Mouse (Mus musculus): ENCODE data around the gene Cntnap5c. TPM values are rescaled to one million over a fixed set of nuclear protein-coding genes. Genes with fewer than 3 reads are reported as not detected.

The Cntnap5c gene
- polyA plus RNA-seq, 1 experiment from 2014 or later: not detected

DNA sequence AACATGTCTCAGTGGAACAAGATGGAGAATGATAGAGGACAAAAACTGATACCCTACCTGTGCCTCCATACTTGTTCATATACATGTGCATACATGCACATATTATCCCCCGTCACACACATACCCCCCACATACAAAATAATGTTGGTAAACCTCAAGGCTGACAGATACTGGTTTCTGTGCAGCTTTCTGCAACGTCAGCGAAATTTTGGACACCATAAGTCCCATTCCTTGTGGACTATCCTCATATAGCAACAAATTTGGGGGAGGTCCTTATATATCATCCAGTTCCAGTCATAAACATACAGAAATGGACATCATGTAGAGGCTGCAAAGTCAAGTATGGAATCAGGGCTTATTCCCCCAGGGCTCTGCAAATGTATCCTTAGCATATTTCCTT, 338.5 kb downstream of the Cntnap5c start:
- no peaks in the 10 kb centered on the region for H3K36me3 ChIP-seq (ENCODE audit: control insufficient read depth, insufficient read depth, low read length)
- no peaks in the 10 kb centered on the region for H3K4me1 ChIP-seq (ENCODE audit: control insufficient read depth, insufficient read depth, low read length)
- H3K4me2 ChIP-seq (ENCODE audit: low read depth, low read length): no peak overlapping the region
- H3K4me3 ChIP-seq (ENCODE audit: low read length): no peak overlapping the region
- H3K9ac ChIP-seq (ENCODE audit: low read depth, low read length): no peak overlapping the region
- H3K9me3 ChIP-seq (ENCODE audit: control insufficient read depth, low read length): no peaks in the 10 kb centered on the region
- WGBS: 88% methylated on average over 3 of the region's 3 CpGs
- H3K27ac ChIP-seq (ENCODE audit: low read length): no peak overlapping the region
- ATAC-seq: no peak
- no peaks in the 10 kb centered on the region for H3K27me3 ChIP-seq (replicated peaks; ENCODE audit: control insufficient read depth, insufficient read depth, low read length)

DNA sequence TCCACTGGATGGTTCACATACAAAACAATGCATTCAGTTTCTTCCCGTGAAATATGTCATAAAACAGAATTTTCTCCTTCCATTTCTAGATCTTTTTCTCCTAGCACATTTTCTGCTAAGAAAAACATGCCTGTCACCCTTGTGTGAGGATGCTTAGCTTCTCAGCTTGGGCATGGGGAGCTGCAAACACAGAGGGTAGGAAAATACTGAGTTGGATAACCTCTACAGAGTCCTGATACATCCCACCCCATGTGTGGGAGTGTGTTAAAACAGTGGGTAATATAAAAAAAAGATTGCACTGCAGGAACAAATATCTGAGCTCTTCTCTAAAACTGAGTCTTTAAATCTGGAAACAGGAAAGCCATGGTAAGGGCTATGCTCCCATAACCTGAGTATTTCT, 339.0 kb downstream of the Cntnap5c start:
- no peaks in the 10 kb centered on the region for H3K27me3 ChIP-seq (replicated peaks; ENCODE audit: control insufficient read depth, insufficient read depth, low read length)
- WGBS: 59% methylated on average over 1 of the region's 1 CpGs
- no peak overlapping the region for H3K4me2 ChIP-seq (ENCODE audit: low read depth, low read length)
- H3K4me1 ChIP-seq (ENCODE audit: control insufficient read depth, insufficient read depth, low read length): no peaks in the 10 kb centered on the region
- H3K4me3 ChIP-seq (ENCODE audit: low read length): no peak overlapping the region
- H3K36me3 ChIP-seq (ENCODE audit: control insufficient read depth, insufficient read depth, low read length): no peaks in the 10 kb centered on the region
- H3K9ac ChIP-seq (ENCODE audit: low read depth, low read length): no peak overlapping the region
- ATAC-seq: no peak
- H3K9me3 ChIP-seq (ENCODE audit: control insufficient read depth, low read length): no peaks in the 10 kb centered on the region
- H3K27ac ChIP-seq (ENCODE audit: low read length): no peak overlapping the region

DNA sequence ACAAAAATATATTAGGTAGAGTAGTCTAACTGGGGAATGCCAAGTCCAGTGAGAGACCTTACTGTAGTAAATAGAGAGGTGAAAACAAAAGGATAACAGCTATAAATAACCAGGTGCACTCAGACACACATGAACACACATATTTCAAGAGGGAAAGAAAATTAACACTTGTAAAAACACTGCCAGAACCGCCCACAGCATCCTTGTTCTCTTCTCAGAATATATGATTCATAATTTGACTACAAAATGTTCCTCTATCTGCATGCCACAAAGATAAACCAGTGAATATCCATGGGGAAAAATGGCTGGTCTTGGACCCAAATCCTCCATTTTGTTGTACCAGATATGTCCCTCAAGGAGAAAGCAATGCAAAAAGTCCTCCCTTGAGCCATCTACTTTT, 417.8 kb downstream of the Cntnap5c start:
- no peaks in the 10 kb centered on the region for H3K9me3 ChIP-seq (ENCODE audit: control insufficient read depth, low read length)
- no peak for ATAC-seq

DNA sequence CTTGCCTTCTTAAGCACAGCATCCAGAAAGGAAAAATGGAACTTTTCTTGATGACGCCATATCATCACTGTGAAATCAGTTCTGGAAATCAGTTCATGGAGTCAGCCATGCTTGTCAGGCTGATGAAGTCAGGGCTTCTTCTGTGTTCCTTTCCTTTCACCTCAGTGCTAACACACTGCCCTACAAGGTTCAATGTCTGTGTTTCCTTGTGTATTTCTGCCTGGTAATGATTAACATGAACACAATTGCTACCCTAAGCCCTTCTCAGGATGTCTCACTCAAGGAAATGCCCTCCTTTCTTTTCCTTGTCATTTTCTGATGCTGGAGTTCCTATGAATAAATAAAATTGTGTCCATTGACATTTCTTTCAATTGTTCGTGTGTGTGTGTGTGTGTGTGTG, 431.8 kb downstream of the Cntnap5c start:
- WGBS: 83% methylated on average over 2 of the region's 2 CpGs
- Histone ChIP-seq H3K9ac (ENCODE audit: low read depth, low read length) (no peak overlapping the region), H3K4me1 (ENCODE audit: control insufficient read depth, insufficient read depth, low read length) (no peaks in the 10 kb centered on the region), H3K27me3 (replicated peaks; ENCODE audit: control insufficient read depth, insufficient read depth, low read length) (no peaks in the 10 kb centered on the region), H3K9me3 (ENCODE audit: control insufficient read depth, low read length) (no peaks in the 10 kb centered on the region), H3K36me3 (ENCODE audit: control insufficient read depth, insufficient read depth, low read length) (no peaks in the 10 kb centered on the region), H3K4me2 (ENCODE audit: low read depth, low read length) (no peak overlapping the region), H3K4me3 (ENCODE audit: low read length) (no peak overlapping the region), H3K27ac (ENCODE audit: low read length) (no peak overlapping the region)
- ATAC-seq: peak; percentile 79

More for the DNA sequence above, 417.8 kb downstream of the Cntnap5c start:
- H3K4me1 ChIP-seq (ENCODE audit: control insufficient read depth, insufficient read depth, low read length): no peaks in the 10 kb centered on the region
- no peak overlapping the region for H3K9ac ChIP-seq (ENCODE audit: low read depth, low read length)
- no peak overlapping the region for H3K4me2 ChIP-seq (ENCODE audit: low read depth, low read length)
- H3K36me3 ChIP-seq (ENCODE audit: control insufficient read depth, insufficient read depth, low read length): no peaks in the 10 kb centered on the region
- WGBS: 77% methylated on average over 1 of the region's 1 CpGs
- no peak overlapping the region for H3K27ac ChIP-seq (ENCODE audit: low read length)
- H3K4me3 ChIP-seq (ENCODE audit: low read length): no peak overlapping the region
- no peaks in the 10 kb centered on the region for H3K27me3 ChIP-seq (replicated peaks; ENCODE audit: control insufficient read depth, insufficient read depth, low read length)

DNA sequence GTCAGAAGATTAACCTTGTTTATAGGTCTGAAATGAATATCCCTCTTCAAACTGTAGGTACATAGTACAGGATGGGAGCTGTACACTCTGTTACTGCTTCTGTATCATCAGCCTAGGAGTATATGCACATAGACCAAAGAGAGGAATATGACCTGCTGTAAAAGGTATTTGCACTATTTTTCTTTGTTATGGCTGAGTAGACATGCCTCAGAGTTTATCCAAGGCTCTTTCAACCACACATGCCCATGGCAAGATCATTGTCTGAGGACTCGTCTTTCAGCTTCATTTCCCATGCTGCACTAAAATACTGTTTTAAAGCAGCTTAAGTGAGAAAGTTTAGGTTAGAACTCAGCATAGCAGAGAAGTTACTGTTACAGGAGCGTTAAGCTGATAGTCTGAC, 498.7 kb downstream of the Cntnap5c start:
- no peaks in the 10 kb centered on the region for H3K4me1 ChIP-seq (ENCODE audit: control insufficient read depth, insufficient read depth, low read length)
- H3K36me3 ChIP-seq (ENCODE audit: control insufficient read depth, insufficient read depth, low read length): no peaks in the 10 kb centered on the region
- no peak overlapping the region for H3K4me2 ChIP-seq (ENCODE audit: low read depth, low read length)
- no peaks in the 10 kb centered on the region for H3K9me3 ChIP-seq (ENCODE audit: control insufficient read depth, low read length)
- WGBS: 78% methylated on average over 2 of the region's 2 CpGs
- H3K27me3 ChIP-seq (replicated peaks; ENCODE audit: control insufficient read depth, insufficient read depth, low read length): no peaks in the 10 kb centered on the region
- no peak overlapping the region for H3K9ac ChIP-seq (ENCODE audit: low read depth, low read length)
- no peak for ATAC-seq
- H3K4me3 ChIP-seq (ENCODE audit: low read length): no peak overlapping the region
- H3K27ac ChIP-seq (ENCODE audit: low read length): no peak overlapping the region

DNA sequence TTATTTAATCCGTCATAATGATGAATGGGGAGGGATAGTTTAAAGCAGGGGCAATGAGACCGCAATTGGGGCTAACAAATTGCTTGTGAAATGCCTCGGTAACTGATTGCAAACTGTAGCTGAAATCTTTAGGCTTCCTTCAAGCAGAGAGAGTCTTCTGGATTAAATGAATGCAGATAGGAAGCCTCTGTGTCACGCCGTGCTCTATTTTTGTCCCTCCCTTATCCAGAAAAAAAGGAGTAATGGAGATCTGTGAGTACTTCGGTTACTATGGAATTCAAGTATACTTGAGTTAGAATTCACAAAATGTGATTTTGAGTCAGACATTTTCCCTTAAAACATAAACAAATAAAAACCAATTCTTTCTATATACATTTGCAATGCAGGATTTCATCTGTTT, 581.9 kb downstream of the Cntnap5c start:
- H3K27ac ChIP-seq (ENCODE audit: low read length): no peak overlapping the region
- 83% methylated on average over 6 of the region's 6 CpGs for WGBS
- H3K36me3 ChIP-seq (ENCODE audit: control insufficient read depth, insufficient read depth, low read length): no peaks in the 10 kb centered on the region
- H3K9me3 ChIP-seq (ENCODE audit: control insufficient read depth, low read length): no peaks in the 10 kb centered on the region
- H3K4me3 ChIP-seq (ENCODE audit: low read length): no peak overlapping the region
- no peak overlapping the region for H3K9ac ChIP-seq (ENCODE audit: low read depth, low read length)
- H3K4me1 ChIP-seq (ENCODE audit: control insufficient read depth, insufficient read depth, low read length): no peaks in the 10 kb centered on the region
- no peaks in the 10 kb centered on the region for H3K27me3 ChIP-seq (replicated peaks; ENCODE audit: control insufficient read depth, insufficient read depth, low read length)
- no peak for ATAC-seq
- no peak overlapping the region for H3K4me2 ChIP-seq (ENCODE audit: low read depth, low read length)

DNA sequence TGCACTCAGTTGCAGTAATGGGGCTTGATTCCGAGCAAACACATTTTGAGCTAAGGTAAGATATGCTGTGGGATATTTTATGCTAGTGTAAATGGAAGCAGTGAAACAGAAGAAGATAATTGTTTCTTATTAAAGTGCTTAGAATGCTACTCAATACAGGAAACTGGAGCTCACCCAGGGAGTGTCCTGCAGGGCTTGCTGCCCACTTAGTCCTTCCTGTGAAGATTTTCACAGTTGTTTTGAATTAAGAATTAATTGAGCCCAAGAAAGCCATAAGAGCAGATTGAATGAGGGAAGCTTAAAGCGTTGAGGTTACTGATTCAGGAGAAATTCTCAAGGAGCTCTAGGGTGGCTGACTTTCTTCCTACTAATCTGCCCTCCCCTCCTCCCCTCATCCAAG, 586.9 kb downstream of the Cntnap5c start:
- WGBS: 64% methylated on average over 2 of the region's 2 CpGs
- Histone ChIP-seq H3K4me1 (ENCODE audit: control insufficient read depth, insufficient read depth, low read length) (no peaks in the 10 kb centered on the region), H3K36me3 (ENCODE audit: control insufficient read depth, insufficient read depth, low read length) (no peaks in the 10 kb centered on the region), H3K27me3 (replicated peaks; ENCODE audit: control insufficient read depth, insufficient read depth, low read length) (no peaks in the 10 kb centered on the region), H3K9ac (ENCODE audit: low read depth, low read length) (no peak overlapping the region), H3K4me2 (ENCODE audit: low read depth, low read length) (no peak overlapping the region), H3K27ac (ENCODE audit: low read length) (no peak overlapping the region), H3K4me3 (ENCODE audit: low read length) (no peak overlapping the region), H3K9me3 (ENCODE audit: control insufficient read depth, low read length) (no peaks in the 10 kb centered on the region)
- no peak for ATAC-seq

DNA sequence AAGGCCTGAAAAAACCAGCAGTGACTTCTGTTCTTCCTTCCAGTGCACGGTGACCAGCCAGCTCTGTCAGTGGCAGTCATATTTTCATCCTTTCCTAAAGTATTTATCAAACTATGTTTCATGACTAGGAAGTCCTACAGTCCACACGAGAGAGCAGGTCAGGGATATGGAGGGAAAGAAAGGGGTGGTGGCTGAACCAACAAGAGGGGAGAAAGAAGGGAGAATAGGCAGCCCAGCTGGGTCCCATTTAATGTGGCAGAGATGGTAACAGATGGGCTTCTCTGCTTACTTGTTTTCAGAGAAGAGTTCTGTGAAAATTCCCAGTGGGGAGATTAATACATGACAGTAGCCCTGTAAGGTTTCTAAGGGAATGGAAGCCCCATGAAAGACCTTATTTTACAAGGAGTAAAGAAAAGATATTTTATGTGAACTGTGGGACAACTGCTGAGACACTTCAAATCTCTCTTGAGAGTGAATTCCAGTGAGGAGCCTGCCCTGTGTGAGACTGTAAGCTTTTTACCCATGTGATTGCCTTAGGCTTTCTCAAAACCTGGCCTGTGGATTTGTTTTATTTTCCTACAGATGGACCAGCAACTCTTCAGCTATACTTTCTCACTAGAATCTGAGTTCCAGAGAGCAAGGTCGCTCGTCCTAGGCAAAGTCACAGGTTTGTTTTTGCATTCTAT, 594.4 kb downstream of the Cntnap5c start:
- Histone ChIP-seq H3K4me1 (ENCODE audit: control insufficient read depth, insufficient read depth, low read length) (no peaks in the 10 kb centered on the region), H3K4me3 (ENCODE audit: low read length) (no peak overlapping the region), H3K4me2 (ENCODE audit: low read depth, low read length) (no peak overlapping the region), H3K9me3 (ENCODE audit: control insufficient read depth, low read length) (no peaks in the 10 kb centered on the region), H3K9ac (ENCODE audit: low read depth, low read length) (no peak overlapping the region), H3K27me3 (replicated peaks; ENCODE audit: control insufficient read depth, insufficient read depth, low read length) (no peaks in the 10 kb centered on the region), H3K27ac (ENCODE audit: low read length) (no peak overlapping the region), H3K36me3 (ENCODE audit: control insufficient read depth, insufficient read depth, low read length) (no peaks in the 10 kb centered on the region)
- no peak for ATAC-seq
- 77% methylated on average over 4 of the region's 4 CpGs for WGBS

DNA sequence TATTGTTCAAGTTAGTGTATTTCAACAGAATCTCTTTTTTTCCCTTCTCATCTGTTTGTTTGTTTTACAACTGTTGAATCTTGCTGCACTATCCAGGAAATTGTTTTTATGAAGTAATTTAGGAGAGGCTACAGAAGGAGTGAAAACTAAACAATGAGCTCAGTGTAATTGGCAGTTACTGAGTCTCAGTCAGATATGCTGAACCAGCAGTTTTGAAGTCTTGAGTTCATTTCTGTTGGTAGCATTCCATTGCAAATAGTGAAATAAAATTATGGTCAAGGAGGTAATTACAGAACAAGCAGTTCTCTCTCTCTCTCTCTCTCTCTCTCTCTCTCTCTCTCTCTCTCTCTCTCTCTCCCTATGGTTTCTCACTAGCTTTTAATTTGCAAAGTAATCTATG, 600.7 kb downstream of the Cntnap5c start:
- H3K27me3 ChIP-seq (replicated peaks; ENCODE audit: control insufficient read depth, insufficient read depth, low read length): no peaks in the 10 kb centered on the region
- no peaks in the 10 kb centered on the region for H3K9me3 ChIP-seq (ENCODE audit: control insufficient read depth, low read length)
- H3K4me3 ChIP-seq (ENCODE audit: low read length): no peak overlapping the region
- no peak overlapping the region for H3K9ac ChIP-seq (ENCODE audit: low read depth, low read length)
- no peaks in the 10 kb centered on the region for H3K4me1 ChIP-seq (ENCODE audit: control insufficient read depth, insufficient read depth, low read length)
- H3K27ac ChIP-seq (ENCODE audit: low read length): no peak overlapping the region
- ATAC-seq: no peak
- H3K4me2 ChIP-seq (ENCODE audit: low read depth, low read length): no peak overlapping the region
- no peaks in the 10 kb centered on the region for H3K36me3 ChIP-seq (ENCODE audit: control insufficient read depth, insufficient read depth, low read length)

DNA sequence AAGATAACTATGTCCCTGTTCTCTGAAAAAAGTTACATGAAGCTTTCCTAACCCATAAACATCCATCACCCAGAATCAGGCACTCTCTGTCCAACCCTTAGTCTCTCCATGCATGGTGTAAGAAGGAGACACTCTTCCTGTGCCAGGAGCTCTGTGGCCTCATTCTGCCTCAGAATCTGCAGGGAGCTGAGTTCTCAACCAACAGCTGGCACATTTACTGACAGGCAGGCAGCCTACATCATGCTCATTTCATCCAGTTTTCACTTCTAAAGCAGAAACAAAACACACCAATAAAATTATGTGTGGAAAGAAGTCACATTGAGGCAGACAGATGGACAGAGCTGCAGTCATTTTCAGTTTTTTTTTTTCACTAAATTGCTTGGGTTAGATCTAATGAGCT, 638.4 kb downstream of the Cntnap5c start:
- Histone ChIP-seq H3K9ac (ENCODE audit: low read depth, low read length) (no peak overlapping the region), H3K4me2 (ENCODE audit: low read depth, low read length) (no peak overlapping the region), H3K9me3 (ENCODE audit: control insufficient read depth, low read length) (no peaks in the 10 kb centered on the region), H3K36me3 (ENCODE audit: control insufficient read depth, insufficient read depth, low read length) (no peaks in the 10 kb centered on the region), H3K4me1 (ENCODE audit: control insufficient read depth, insufficient read depth, low read length) (no peaks in the 10 kb centered on the region), H3K27ac (ENCODE audit: low read length) (no peak overlapping the region), H3K27me3 (replicated peaks; ENCODE audit: control insufficient read depth, insufficient read depth, low read length) (no peaks in the 10 kb centered on the region), H3K4me3 (ENCODE audit: low read length) (no peak overlapping the region)
- ATAC-seq: no peak

All from intestine, embryonic 16.5 days (tissue).